Mouse (Mus musculus) heart, adult 2 months (tissue): ENCODE results near the gene Ttc39b.

Experiments used
- CTCF ChIP-seq: fragments of 200-600 bp; IDR thresholded peaks from 2 replicates; pipeline ENCODE4 v1.8.1; 2022; ENCODE audit warnings: antibody characterized with exemption, mild to moderate bottlenecking, moderate library complexity
- EP300 ChIP-seq: fragments of 200-500 bp; IDR thresholded peaks from 2 replicates; pipeline ENCODE4 v1.6.1; 2011; ENCODE audit warnings: low read depth, low read length, control low read depth; ENCODE audit not compliant: insufficient read depth

GRCm38 (mm10) chr4:83353949-83354348 is 29.9 kb upstream of the Ttc39b start:
- TF ChIP-seq CTCF (no peak), EP300 (no peak)
